Mouse (Mus musculus): ENCODE results near the gene Cyp3a13. TPM values are rescaled to one million over a fixed set of nuclear protein-coding genes. Genes with fewer than 3 reads are reported as not detected.
A peak's percentile ranks its signal among the peaks of the same experiment; 100 is the strongest.

Gene Cyp3a13
- total RNA-seq, 1 experiment = 0.31 TPM

GRCm38 (mm10) chr5:137909564-137910262 lies 11.7 kb downstream of the Cyp3a13 start:
- no peak for DNase-seq (ENCODE audit: low read depth, low spot score)
- in situ Hi-C loops (cut with MboI; ENCODE audit: low sequenced_read_pairs in 2 of 2, unreplicated experiment in 2 of 2) = no loop called here
- TF ChIP-seq CHD2 (IDR thresholded peaks at IDR 0.05; ENCODE audit: low read depth, low read length) = no peak

GRCm38 (mm10) chr5:137897812-137898211 lies 23.6 kb downstream of the Cyp3a13 start:
- no peaks in the 10 kb centered on the region for H3K4me1 ChIP-seq (ENCODE audit: control insufficient read depth in 2 of 2, insufficient read depth in 2 of 2, low read length in 2 of 2, poor library complexity in 1 of 2)
- no peaks in the 10 kb centered on the region for H3K36me3 ChIP-seq (ENCODE audit: control insufficient read depth, insufficient read depth, low read length, poor library complexity, severe bottlenecking)
- H3K4me3 ChIP-seq (ENCODE audit: insufficient read depth in 1 of 2, low read depth in 1 of 2, low read length in 2 of 2, poor library complexity in 1 of 2, severe bottlenecking in 1 of 2) = no peak overlapping the region
- DNase-seq (ENCODE audit: low read depth, low spot score) = no peak
- no peaks in the 10 kb centered on the region for H3K9me3 ChIP-seq (ENCODE audit: control insufficient read depth, insufficient read depth, low read depth, low read length)
- H3K27ac ChIP-seq (ENCODE audit: insufficient read depth, low read depth, low read length, poor library complexity, severe bottlenecking) = no peak overlapping the region
- H3K9ac ChIP-seq (ENCODE audit: insufficient read depth, low read depth, low read length, poor library complexity, severe bottlenecking) = no peak overlapping the region
- in situ Hi-C loops (cut with MboI; ENCODE audit: low sequenced_read_pairs in 2 of 2, unreplicated experiment in 2 of 2) = loop anchor here in 1 of 2 experiments (10.0 kb wide), 1 partner anchor 57 kb away; no protein-coding TSS in a partner anchor
- TF ChIP-seq HCFC1 (IDR thresholded peaks at IDR 0.05; ENCODE audit: borderline replicate concordance, insufficient read depth, low read length) (no peak), MAFK (IDR thresholded peaks at IDR 0.05; ENCODE audit: insufficient read depth, low read depth, low read length) (no peak), ZC3H11A (IDR thresholded peaks at IDR 0.05; ENCODE audit: borderline replicate concordance, low read depth, low read length) (no peak), ZNF384 (IDR thresholded peaks at IDR 0.05; ENCODE audit: low read depth, low read length) (no peak), CHD2 (IDR thresholded peaks at IDR 0.05; ENCODE audit: low read depth, low read length) (no peak)

More at GRCm38 (mm10) chr5:137909564-137910262, 11.7 kb downstream of the Cyp3a13 start:
- H3K9me3 ChIP-seq (ENCODE audit: control insufficient read depth, insufficient read depth, low read depth, low read length) = no peaks in the 10 kb centered on the region
- H3K4me1 ChIP-seq (ENCODE audit: control insufficient read depth in 2 of 2, insufficient read depth in 2 of 2, low read length in 2 of 2, poor library complexity in 1 of 2) = no peaks in the 10 kb centered on the region
- H3K27ac ChIP-seq (ENCODE audit: insufficient read depth, low read depth, low read length, poor library complexity, severe bottlenecking) = no peak overlapping the region
- no peak overlapping the region for H3K9ac ChIP-seq (ENCODE audit: insufficient read depth, low read depth, low read length, poor library complexity, severe bottlenecking)
- no peak overlapping the region for H3K4me3 ChIP-seq (ENCODE audit: insufficient read depth in 1 of 2, low read depth in 1 of 2, low read length in 2 of 2, poor library complexity in 1 of 2, severe bottlenecking in 1 of 2)
- no peaks in the 10 kb centered on the region for H3K36me3 ChIP-seq (ENCODE audit: control insufficient read depth, insufficient read depth, low read length, poor library complexity, severe bottlenecking)

- no peak for TF ChIP-seq HCFC1 (IDR thresholded peaks at IDR 0.05; ENCODE audit: borderline replicate concordance, insufficient read depth, low read length)
- peak; percentile 41; the same call in 1 of the 2 replicates for TF ChIP-seq ZC3H11A (IDR thresholded peaks at IDR 0.05; ENCODE audit: borderline replicate concordance, low read depth, low read length)
- TF ChIP-seq MAFK (IDR thresholded peaks at IDR 0.05; ENCODE audit: insufficient read depth, low read depth, low read length) = no peak
- no peak for TF ChIP-seq ZNF384 (IDR thresholded peaks at IDR 0.05; ENCODE audit: low read depth, low read length)
- no peak for TF ChIP-seq CHD2 (IDR thresholded peaks at IDR 0.05; ENCODE audit: low read depth, low read length)
- Histone ChIP-seq H3K4me3 (ENCODE audit: insufficient read depth in 1 of 2, low read depth in 1 of 2, low read length in 2 of 2, poor library complexity in 1 of 2, severe bottlenecking in 1 of 2) (no peak overlapping the region), H3K9ac (ENCODE audit: insufficient read depth, low read depth, low read length, poor library complexity, severe bottlenecking) (no peak overlapping the region), H3K36me3 (ENCODE audit: control insufficient read depth, insufficient read depth, low read length, poor library complexity, severe bottlenecking) (no peaks in the 10 kb centered on the region), H3K27ac (ENCODE audit: insufficient read depth, low read depth, low read length, poor library complexity, severe bottlenecking) (no peak overlapping the region), H3K4me1 (ENCODE audit: control insufficient read depth in 2 of 2, insufficient read depth in 2 of 2, low read length in 2 of 2, poor library complexity in 1 of 2) (no peaks in the 10 kb centered on the region), H3K9me3 (ENCODE audit: control insufficient read depth, insufficient read depth, low read depth, low read length) (no peaks in the 10 kb centered on the region)
- DNase-seq (ENCODE audit: low read depth, low spot score) = peak; percentile 20
- in situ Hi-C loops (cut with MboI; ENCODE audit: low sequenced_read_pairs in 2 of 2, unreplicated experiment in 2 of 2) = loop anchor here (5.0 to 10.0 kb wide), 2 partner anchors 62 to 79 kb away; no protein-coding TSS in a partner anchor
Observed at GRCm38 (mm10) chr5:137892954-137893353, 28.5 kb downstream of the Cyp3a13 start.

GRCm38 (mm10) chr5:137887666-137888065 lies 33.8 kb downstream of the Cyp3a13 start:
- no peak for DNase-seq (ENCODE audit: low read depth, low spot score)
- no peaks in the 10 kb centered on the region for H3K4me1 ChIP-seq (ENCODE audit: control insufficient read depth in 2 of 2, insufficient read depth in 2 of 2, low read length in 2 of 2, poor library complexity in 1 of 2)
- H3K9ac ChIP-seq (ENCODE audit: insufficient read depth, low read depth, low read length, poor library complexity, severe bottlenecking) = no peak overlapping the region
- no peak overlapping the region for H3K4me3 ChIP-seq (ENCODE audit: insufficient read depth in 1 of 2, low read depth in 1 of 2, low read length in 2 of 2, poor library complexity in 1 of 2, severe bottlenecking in 1 of 2)
- in situ Hi-C loops (cut with MboI; ENCODE audit: low sequenced_read_pairs in 2 of 2, unreplicated experiment in 2 of 2) = loop anchor here in 1 of 2 experiments (10.0 kb wide), 1 partner anchor 87 kb away; no protein-coding TSS in a partner anchor
- H3K9me3 ChIP-seq (ENCODE audit: control insufficient read depth, insufficient read depth, low read depth, low read length) = no peaks in the 10 kb centered on the region
- no peak overlapping the region for H3K27ac ChIP-seq (ENCODE audit: insufficient read depth, low read depth, low read length, poor library complexity, severe bottlenecking)
- no peaks in the 10 kb centered on the region for H3K36me3 ChIP-seq (ENCODE audit: control insufficient read depth, insufficient read depth, low read length, poor library complexity, severe bottlenecking)
- TF ChIP-seq MAFK (IDR thresholded peaks at IDR 0.05; ENCODE audit: insufficient read depth, low read depth, low read length) = no peak
- TF ChIP-seq ZC3H11A (IDR thresholded peaks at IDR 0.05; ENCODE audit: borderline replicate concordance, low read depth, low read length) = no peak
- TF ChIP-seq CHD2 (IDR thresholded peaks at IDR 0.05; ENCODE audit: low read depth, low read length) = no peak
- TF ChIP-seq HCFC1 (IDR thresholded peaks at IDR 0.05; ENCODE audit: borderline replicate concordance, insufficient read depth, low read length) = no peak
- TF ChIP-seq ZNF384 (IDR thresholded peaks at IDR 0.05; ENCODE audit: low read depth, low read length) = no peak
